Mouse (Mus musculus) lung, postnatal 0 days (tissue): ENCODE data around the gene Rhox2h.
"Not testable (repeated sequence)": the region's sequence is repeated elsewhere in the genome, so short reads cannot be mapped to it uniquely, and the experiment has no call there.

Experiments used
- CTCF ChIP-seq: IDR thresholded peaks from 2 replicates; pipeline ENCODE4 v1.5.1; 2016; ENCODE audit warnings: antibody characterized with exemption, mild to moderate bottlenecking
- EP300 ChIP-seq: IDR thresholded peaks from 2 replicates; pipeline ENCODE4 v1.6.1; 2016; ENCODE audit warnings: antibody characterized with exemption, mild to moderate bottlenecking, control low read depth

- not testable (repeated sequence) for TF ChIP-seq EP300, CTCF
These were observed 21.9 kb downstream of the Rhox2h start, which contains the start of gene Rhox4g for GRCm38 (mm10) chrX:37651227-37651626.
